Mouse (Mus musculus): Measurements from ENCODE around the gene Fxyd7. TPM values are rescaled to one million over a fixed set of nuclear protein-coding genes. Genes with fewer than 3 reads are reported as not detected.

Gene Fxyd7
- polyA plus RNA-seq, 1 experiment from 2014 or later: 19.0 TPM

DNA sequence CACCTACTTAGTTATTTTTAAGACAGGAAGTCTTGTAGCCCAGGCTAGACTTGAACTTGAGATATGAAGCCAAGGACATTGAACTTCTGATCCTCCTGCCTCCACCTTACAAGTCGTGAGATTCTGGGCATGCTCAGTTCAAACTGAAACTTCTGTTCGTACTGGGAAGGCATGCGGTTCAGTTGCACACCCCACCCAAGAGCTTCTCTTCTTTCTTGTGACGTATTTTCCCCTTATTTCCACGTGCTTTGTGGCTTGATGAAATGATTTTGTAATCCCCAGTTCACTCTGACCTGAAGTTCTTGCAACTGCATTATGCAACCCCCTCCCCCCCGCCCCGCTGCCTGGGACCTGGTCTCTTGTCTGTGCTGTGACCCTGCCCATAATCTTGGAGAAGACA lies 19.5 kb downstream of the Fxyd7 start:
- Histone ChIP-seq H3K4me3 (no peak overlapping the region), H3K36me3 (no peaks in the 10 kb centered on the region), H3K4me2 (no peak overlapping the region), H3K27ac (no peak overlapping the region), H3K27me3 (no peaks in the 10 kb centered on the region), H3K9me3 (no peaks in the 10 kb centered on the region), H3K9ac (no peak overlapping the region), H3K4me1 (no peaks in the 10 kb centered on the region)
- WGBS: 74% methylated on average over 7 of the region's 7 CpGs
- ATAC-seq (ENCODE audit: insufficient number of reproducible peaks, low FRiP score, low TSS enrichment, low read depth): no peak

DNA sequence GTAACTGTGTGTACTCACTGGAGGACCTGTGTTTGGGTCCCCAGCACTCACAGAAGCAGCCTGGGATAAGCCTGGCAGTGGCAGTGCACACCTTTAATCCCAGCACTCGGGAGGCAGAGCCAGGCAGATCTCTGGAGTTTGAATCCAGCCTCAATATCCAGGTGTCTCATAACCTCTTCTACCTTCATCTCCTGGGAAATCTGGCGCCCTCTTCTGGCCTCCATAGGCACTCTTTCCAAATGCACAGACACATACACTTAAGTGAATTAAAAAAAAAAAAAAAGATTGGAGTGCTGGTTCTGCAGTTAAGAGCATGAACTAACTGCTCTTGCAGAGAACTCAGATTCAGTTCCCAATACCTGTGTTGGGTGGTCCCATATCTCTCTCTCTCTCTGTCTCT lies 20.6 kb downstream of the Fxyd7 start:
- Histone ChIP-seq H3K27me3 (no peaks in the 10 kb centered on the region), H3K9ac (no peak overlapping the region), H3K27ac (no peak overlapping the region), H3K4me2 (no peak overlapping the region), H3K9me3 (no peaks in the 10 kb centered on the region), H3K4me1 (no peaks in the 10 kb centered on the region), H3K4me3 (no peak overlapping the region), H3K36me3 (no peaks in the 10 kb centered on the region)
- WGBS: 76% methylated on average over 2 of the region's 2 CpGs
- no peak for ATAC-seq (ENCODE audit: insufficient number of reproducible peaks, low FRiP score, low TSS enrichment, low read depth)

DNA sequence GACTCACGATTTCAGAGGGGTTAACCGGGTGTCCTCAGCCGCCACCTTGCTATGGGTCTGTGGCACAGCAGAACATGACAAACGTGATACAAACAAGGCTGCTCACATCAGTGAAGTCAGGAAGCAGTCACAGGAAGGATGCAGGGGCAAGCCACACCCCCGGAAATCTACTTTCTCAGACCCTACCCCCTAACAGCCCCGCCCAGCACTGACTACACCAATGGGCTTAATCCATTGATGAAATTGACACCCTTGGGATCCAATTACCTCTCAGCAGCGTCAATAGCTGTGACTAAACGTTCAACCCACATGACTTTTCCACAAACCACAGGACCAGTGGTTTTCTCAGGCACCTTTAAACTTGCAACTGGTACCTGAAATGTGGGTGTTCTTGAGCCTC lies 22.7 kb downstream of the Fxyd7 start:
- Histone ChIP-seq H3K4me1 (peaks cover 3% of the 10 kb centered on the region; the same call in 1 of the 2 replicates), H3K4me3 (no peak overlapping the region), H3K27me3 (no peaks in the 10 kb centered on the region), H3K27ac (no peak overlapping the region), H3K4me2 (no peak overlapping the region), H3K36me3 (no peaks in the 10 kb centered on the region), H3K9ac (no peak overlapping the region), H3K9me3 (no peaks in the 10 kb centered on the region)
- ATAC-seq (ENCODE audit: insufficient number of reproducible peaks, low FRiP score, low TSS enrichment, low read depth): no peak
- 73% methylated on average over 8 of the region's 8 CpGs for whole genome bisulfite sequencing

GRCm38 (mm10) chr7:31017104-31017901 lies 34.0 kb downstream of the Fxyd7 start:
- H3K27me3 ChIP-seq: no peaks in the 10 kb centered on the region
- no peak overlapping the region for H3K4me2 ChIP-seq
- H3K4me1 ChIP-seq: peaks cover 10% of the 10 kb centered on the region
- no peaks in the 10 kb centered on the region for H3K36me3 ChIP-seq
- H3K4me3 ChIP-seq: no peak overlapping the region
- H3K9ac ChIP-seq: no peak overlapping the region
- 25% methylated on average over 10 of the region's 10 CpGs for WGBS
- H3K9me3 ChIP-seq: no peaks in the 10 kb centered on the region
- peak overlapping the region; percentile 35; the same call in 1 of the 2 replicates for H3K27ac ChIP-seq
- peak; percentile 67 for ATAC-seq (ENCODE audit: insufficient number of reproducible peaks, low FRiP score, low TSS enrichment, low read depth)

- Histone ChIP-seq H3K9ac (no peak overlapping the region), H3K4me2 (no peak overlapping the region), H3K36me3 (no peaks in the 10 kb centered on the region), H3K4me1 (peaks cover 17% of the 10 kb centered on the region), H3K9me3 (no peaks in the 10 kb centered on the region), H3K27me3 (no peaks in the 10 kb centered on the region), H3K4me3 (no peak overlapping the region), H3K27ac (no peak overlapping the region)
- 82% methylated on average over 5 of the region's 5 CpGs for WGBS
- no peak for ATAC-seq (ENCODE audit: insufficient number of reproducible peaks, low FRiP score, low TSS enrichment, low read depth)
These were observed 38.3 kb downstream of the Fxyd7 start for GRCm38 (mm10) chr7:31012971-31013370.

DNA sequence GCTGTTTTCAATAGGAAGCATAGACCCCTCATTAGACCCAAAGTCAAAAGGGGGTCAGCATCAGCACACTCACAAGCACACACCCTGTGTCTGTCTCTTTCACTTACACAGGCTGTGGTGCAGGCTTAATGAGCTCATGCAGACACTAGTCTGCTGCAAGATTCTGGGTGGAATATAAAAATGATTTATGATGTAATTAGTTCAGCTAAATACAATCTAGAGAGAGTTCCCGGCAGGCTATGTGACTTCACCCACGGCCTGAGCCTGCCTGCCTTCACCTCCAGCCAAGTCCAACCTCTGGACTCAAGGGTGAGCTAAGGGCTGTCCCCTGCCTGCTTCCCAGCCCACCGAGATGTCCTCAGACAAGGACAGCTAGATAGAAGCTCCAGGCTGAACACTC lies 42.4 kb downstream of the Fxyd7 start:
- H3K27me3 ChIP-seq: no peaks in the 10 kb centered on the region
- H3K4me2 ChIP-seq: no peak overlapping the region
- H3K27ac ChIP-seq: no peak overlapping the region
- H3K36me3 ChIP-seq: no peaks in the 10 kb centered on the region
- no peaks in the 10 kb centered on the region for H3K9me3 ChIP-seq
- H3K9ac ChIP-seq: no peak overlapping the region
- ATAC-seq (ENCODE audit: insufficient number of reproducible peaks, low FRiP score, low TSS enrichment, low read depth): no peak
- peaks cover 7% of the 10 kb centered on the region; the same call in 1 of the 2 replicates for H3K4me1 ChIP-seq
- 25% methylated on average over 3 of the region's 3 CpGs for WGBS
- H3K4me3 ChIP-seq: no peak overlapping the region

GRCm38 (mm10) chr7:31008175-31008574 lies 43.1 kb downstream of the Fxyd7 start:
- Histone ChIP-seq H3K36me3 (no peaks in the 10 kb centered on the region), H3K27me3 (no peaks in the 10 kb centered on the region), H3K4me2 (no peak overlapping the region), H3K9me3 (no peaks in the 10 kb centered on the region), H3K9ac (no peak overlapping the region), H3K4me3 (no peak overlapping the region), H3K4me1 (peaks cover 7% of the 10 kb centered on the region; the same call in 1 of the 2 replicates), H3K27ac (no peak overlapping the region)
- ATAC-seq (ENCODE audit: insufficient number of reproducible peaks, low FRiP score, low TSS enrichment, low read depth): no peak; the same call in 1 of the 2 replicates
- 69% methylated on average over 1 of the region's 1 CpGs for WGBS

GRCm38 (mm10) chr7:31007775-31008174 lies 43.5 kb downstream of the Fxyd7 start:
- H3K4me1 ChIP-seq: peaks cover 7% of the 10 kb centered on the region; the same call in 1 of the 2 replicates
- WGBS: 78% methylated on average over 1 of the region's 1 CpGs
- H3K9me3 ChIP-seq: no peaks in the 10 kb centered on the region
- H3K4me3 ChIP-seq: no peak overlapping the region
- no peak overlapping the region for H3K9ac ChIP-seq
- no peaks in the 10 kb centered on the region for H3K36me3 ChIP-seq
- H3K27ac ChIP-seq: no peak overlapping the region
- ATAC-seq (ENCODE audit: insufficient number of reproducible peaks, low FRiP score, low TSS enrichment, low read depth): no peak
- no peaks in the 10 kb centered on the region for H3K27me3 ChIP-seq
- no peak overlapping the region for H3K4me2 ChIP-seq

DNA sequence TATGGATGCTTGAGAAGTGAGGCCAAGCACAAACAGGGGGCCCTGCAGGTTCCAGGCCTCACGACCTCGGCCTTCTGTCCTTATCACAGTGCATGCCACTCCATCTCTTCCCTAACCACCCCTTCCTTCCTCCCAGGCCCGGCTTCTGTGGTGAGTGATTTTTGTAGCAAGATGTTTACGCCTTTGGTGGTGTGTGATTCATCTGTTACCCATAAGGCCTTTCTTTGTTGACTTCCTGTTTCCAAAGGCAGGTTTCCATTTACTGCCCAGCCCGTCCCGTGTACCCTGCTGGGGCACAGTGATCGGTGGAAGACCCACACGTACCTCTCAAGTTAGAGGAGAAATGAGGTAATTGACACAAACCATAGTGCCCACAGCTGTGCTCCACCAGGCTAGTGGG lies 48.6 kb downstream of the Fxyd7 start:
- ATAC-seq (ENCODE audit: insufficient number of reproducible peaks, low FRiP score, low TSS enrichment, low read depth): no peak
- Histone ChIP-seq H3K27me3 (no peaks in the 10 kb centered on the region), H3K4me3 (no peak overlapping the region), H3K4me2 (no peak overlapping the region), H3K9ac (no peak overlapping the region), H3K27ac (no peak overlapping the region), H3K9me3 (no peaks in the 10 kb centered on the region), H3K4me1 (peaks cover 12% of the 10 kb centered on the region), H3K36me3 (no peaks in the 10 kb centered on the region)
- 66% methylated on average over 8 of the region's 8 CpGs for WGBS

DNA sequence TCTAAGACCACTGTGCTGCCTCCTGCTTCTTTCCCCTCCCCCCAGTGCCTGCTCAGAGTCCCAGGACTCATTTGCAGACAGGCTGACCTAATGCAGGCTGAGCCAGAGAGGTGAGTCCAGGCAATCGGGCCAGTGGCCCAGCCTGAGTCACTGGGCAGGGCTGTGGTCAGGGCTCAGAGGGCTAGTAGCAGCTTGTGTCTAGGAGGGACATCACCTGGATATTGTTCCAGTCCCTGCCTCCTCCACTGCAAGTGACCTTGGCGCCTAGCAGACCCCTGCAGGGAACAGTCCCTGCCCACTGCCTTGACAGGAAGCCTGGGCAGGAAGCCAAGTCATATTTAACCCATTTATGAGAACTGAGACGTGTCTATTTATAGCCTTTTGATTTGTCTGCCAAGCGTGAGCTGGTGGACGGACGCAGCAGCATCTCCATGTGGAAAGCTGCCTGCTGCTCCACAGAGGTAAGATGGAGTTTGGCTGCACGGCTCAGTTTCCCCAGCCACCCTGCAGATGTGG lies 50.7 kb downstream of the Fxyd7 start:
- Histone ChIP-seq H3K27ac (peak overlapping the region; percentile 38), H3K4me3 (no peak overlapping the region), H3K27me3 (no peaks in the 10 kb centered on the region), H3K9me3 (no peaks in the 10 kb centered on the region), H3K4me1 (peaks cover 12% of the 10 kb centered on the region), H3K4me2 (peak overlapping the region; percentile 17; the same call in 1 of the 2 replicates), H3K9ac (peak overlapping the region; percentile 14; the same call in 1 of the 2 replicates), H3K36me3 (no peaks in the 10 kb centered on the region)
- ATAC-seq (ENCODE audit: insufficient number of reproducible peaks, low FRiP score, low TSS enrichment, low read depth): peak; percentile 70
- 4% methylated on average over 7 of the region's 7 CpGs for WGBS

DNA sequence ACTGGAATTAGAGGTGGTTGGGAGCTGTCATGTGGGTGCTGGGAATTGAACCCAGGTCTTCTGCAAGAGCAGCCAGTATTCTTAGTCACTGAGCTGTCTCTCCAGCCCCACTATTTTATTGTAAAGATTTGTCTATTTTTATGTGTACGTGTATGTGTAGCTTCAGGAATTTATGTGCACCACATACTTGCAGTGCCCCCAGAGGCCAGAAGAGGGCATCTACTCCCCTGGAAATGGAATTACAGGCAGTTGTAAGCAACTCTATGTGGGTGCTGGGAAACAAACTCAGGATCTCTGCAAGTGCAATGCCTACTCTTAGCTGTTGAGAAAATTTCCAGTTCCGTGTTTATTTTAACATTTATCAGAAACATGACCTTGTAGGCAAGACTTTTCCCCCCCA lies 54.8 kb downstream of the Fxyd7 start:
- no peaks in the 10 kb centered on the region for H3K27me3 ChIP-seq
- peaks cover 24% of the 10 kb centered on the region for H3K4me1 ChIP-seq
- no peaks in the 10 kb centered on the region for H3K36me3 ChIP-seq
- H3K27ac ChIP-seq: no peak overlapping the region
- H3K9ac ChIP-seq: no peak overlapping the region
- no peaks in the 10 kb centered on the region for H3K9me3 ChIP-seq
- H3K4me2 ChIP-seq: no peak overlapping the region
- H3K4me3 ChIP-seq: no peak overlapping the region
- no peak for ATAC-seq (ENCODE audit: insufficient number of reproducible peaks, low FRiP score, low TSS enrichment, low read depth)
- 88% methylated on average over 2 of the region's 2 CpGs for WGBS

DNA sequence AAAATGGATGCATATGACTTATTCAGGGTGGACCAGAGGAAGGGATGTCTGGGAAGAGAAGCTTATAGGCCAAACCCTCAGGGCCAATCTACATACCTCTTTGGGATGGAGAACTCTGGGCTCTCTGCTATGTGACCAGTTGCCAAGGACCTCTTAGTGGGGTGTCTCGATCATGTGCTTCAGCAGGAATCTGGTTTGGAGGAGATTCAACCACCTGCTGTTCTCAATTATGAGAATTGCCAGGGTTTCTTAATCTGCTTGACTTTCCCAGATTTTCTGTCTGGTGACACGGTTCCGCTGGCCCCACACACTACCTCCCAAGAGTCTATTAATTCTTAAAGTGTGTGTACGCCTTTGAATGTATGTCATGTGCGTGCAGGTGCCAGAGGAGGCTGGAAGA lies 57.3 kb downstream of the Fxyd7 start:
- no peak overlapping the region for H3K27ac ChIP-seq
- no peak for ATAC-seq (ENCODE audit: insufficient number of reproducible peaks, low FRiP score, low TSS enrichment, low read depth)

More for the DNA sequence above, 57.3 kb downstream of the Fxyd7 start:
- Histone ChIP-seq H3K4me3 (no peak overlapping the region), H3K9me3 (no peaks in the 10 kb centered on the region), H3K4me2 (no peak overlapping the region), H3K36me3 (no peaks in the 10 kb centered on the region), H3K4me1 (peaks cover 12% of the 10 kb centered on the region), H3K27me3 (no peaks in the 10 kb centered on the region), H3K9ac (no peak overlapping the region)
- 60% methylated on average over 5 of the region's 5 CpGs for WGBS

Data from limb, embryonic 15.5 days (tissue).